Mouse (Mus musculus): Measurements from ENCODE around the gene Pdpn.
"Not testable (repeated sequence)": the region's sequence is repeated elsewhere in the genome, so short reads cannot be mapped to it uniquely, and the experiment has no call there.

Pdpn gene

GRCm38 (mm10) chr4:143299325-143300070 lies at the start of gene Pdpn:
Pdpn (minus strand) TSS chr4:143299564.
- no peak for DNase-seq (ENCODE audit: low spot score)

- no peak for DNase-seq (ENCODE audit: low spot score)
Observed at GRCm38 (mm10) chr4:143348678-143349077, 49.3 kb upstream of the Pdpn start.

- DNase-seq (ENCODE audit: low spot score), result not testable (repeated sequence)
Observed at GRCm38 (mm10) chr4:143345491-143345890, 46.1 kb upstream of the Pdpn start.

- no peak for DNase-seq (ENCODE audit: low spot score)
Observed at GRCm38 (mm10) chr4:143341470-143341869, 42.1 kb upstream of the Pdpn start.

- no peak for DNase-seq (ENCODE audit: low spot score)
Observed at GRCm38 (mm10) chr4:143339808-143340207, 40.4 kb upstream of the Pdpn start.

- DNase-seq (ENCODE audit: low spot score), result no peak
Observed at GRCm38 (mm10) chr4:143336096-143336495, 36.7 kb upstream of the Pdpn start.

GRCm38 (mm10) chr4:143334995-143335394 lies 35.6 kb upstream of the Pdpn start:
- no peak for DNase-seq (ENCODE audit: low spot score)

GRCm38 (mm10) chr4:143334145-143334544 lies 34.8 kb upstream of the Pdpn start:
- no peak for DNase-seq (ENCODE audit: low spot score)

- DNase-seq (ENCODE audit: low spot score), result no peak
Observed at GRCm38 (mm10) chr4:143331787-143332186, 32.4 kb upstream of the Pdpn start.

GRCm38 (mm10) chr4:143330566-143330965 lies 31.2 kb upstream of the Pdpn start:
- DNase-seq (ENCODE audit: low spot score), result no peak

- peak; percentile 37 for DNase-seq (ENCODE audit: low spot score)
Observed at GRCm38 (mm10) chr4:143325625-143325941, 26.2 kb upstream of the Pdpn start.

- no peak for DNase-seq (ENCODE audit: low spot score)
Observed at GRCm38 (mm10) chr4:143324925-143325624, 25.7 kb upstream of the Pdpn start.

GRCm38 (mm10) chr4:143324176-143324924 lies 25.0 kb upstream of the Pdpn start:
- no peak for DNase-seq (ENCODE audit: low spot score)

- no peak for DNase-seq (ENCODE audit: low spot score)
Observed at GRCm38 (mm10) chr4:143313299-143313698, 13.9 kb upstream of the Pdpn start.

- DNase-seq (ENCODE audit: low spot score), result no peak
Observed at GRCm38 (mm10) chr4:143311341-143311740, 12.0 kb upstream of the Pdpn start.

- DNase-seq (ENCODE audit: low spot score), result no peak
Observed at GRCm38 (mm10) chr4:143305987-143306772, 6.8 kb upstream of the Pdpn start.

- DNase-seq (ENCODE audit: low spot score), result no peak
Observed at GRCm38 (mm10) chr4:143305031-143305430, 5.7 kb upstream of the Pdpn start.

GRCm38 (mm10) chr4:143302279-143302890 lies 3.0 kb upstream of the Pdpn start:
- no peak for DNase-seq (ENCODE audit: low spot score)

- DNase-seq (ENCODE audit: low spot score), result no peak
Observed at GRCm38 (mm10) chr4:143301875-143302274, 2.5 kb upstream of the Pdpn start.

GRCm38 (mm10) chr4:143301042-143301441 lies 1.7 kb upstream of the Pdpn start:
- DNase-seq (ENCODE audit: low spot score), result no peak

GRCm38 (mm10) chr4:143300113-143300688 lies 837 bp upstream of the Pdpn start:
- DNase-seq (ENCODE audit: low spot score), result no peak

Data from c-Kit-positive CD71-positive TER-119-positive erythroid progenitor cells, embryonic 14.5 days (primary cell).